Mouse (Mus musculus) heart, postnatal 25 days (tissue): Measurements from ENCODE around the gene Adcy1. TPM values are rescaled to one million over a fixed set of nuclear protein-coding genes. Genes with fewer than 3 reads are reported as not detected.

Experiments
- DNase-seq: peaks from one replicate; pipeline ENCODE4 v3.0.0; 2022; ENCODE audit warnings: low spot score
- intact Hi-C: fragments of 180-260 bp; cut with DNase I; formaldehyde crosslinking; loops from one replicate; pipeline ENCODE4 v1.15.1; 2025
- total RNA-seq, 2 experiments: library from RNA; stranded (reverse); gene quantifications; 2 replicates each; pipeline ENCODE4 v1.2.3; 2021

The Adcy1 gene
- total RNA-seq, 2 experiments from 2014 or later = 2.2 to 2.5 TPM

DNA sequence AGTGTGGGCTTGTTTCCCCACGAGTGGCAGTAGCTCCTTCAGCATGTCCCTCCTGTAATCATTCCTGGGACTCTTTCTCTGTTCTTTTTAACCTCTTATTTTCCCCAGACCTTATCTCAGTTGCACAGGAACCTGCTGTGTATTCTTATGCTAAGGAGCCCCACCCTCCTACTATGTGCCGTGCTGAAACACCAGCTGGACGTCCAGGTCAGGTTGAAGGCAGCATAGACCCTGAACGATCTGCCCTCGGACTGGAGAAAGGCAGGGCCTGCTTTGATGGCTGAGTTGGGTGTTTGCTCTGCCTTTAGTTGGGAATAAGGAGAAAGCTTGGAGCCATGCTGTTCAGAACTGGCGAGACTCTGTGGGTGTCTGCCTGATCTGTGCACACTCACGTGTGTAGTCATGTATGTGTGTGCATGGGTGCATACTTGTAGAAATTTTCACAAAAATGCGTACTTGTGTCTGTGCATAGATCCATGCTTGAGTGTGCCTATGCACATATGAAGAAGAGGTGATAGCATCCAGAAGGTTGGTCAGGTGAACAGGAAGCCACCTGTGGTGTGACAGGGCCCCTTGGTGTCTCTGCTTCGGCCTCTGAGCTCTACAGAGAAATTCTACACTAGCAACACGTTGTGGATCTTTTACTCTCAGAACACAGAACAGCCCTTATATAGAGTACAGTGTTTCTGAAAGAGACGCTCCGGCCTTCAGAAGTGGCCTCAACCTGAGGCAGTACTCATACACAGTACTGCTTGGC, 5.4 kb downstream of the Adcy1 start:
- no peak for DNase-seq
- intact Hi-C loops = no loop called here

- DNase-seq = no peak
- intact Hi-C loops = no loop called here
Measured at GRCm38 (mm10) chr11:7069762-7070161, 6.5 kb downstream of the Adcy1 start.

DNA sequence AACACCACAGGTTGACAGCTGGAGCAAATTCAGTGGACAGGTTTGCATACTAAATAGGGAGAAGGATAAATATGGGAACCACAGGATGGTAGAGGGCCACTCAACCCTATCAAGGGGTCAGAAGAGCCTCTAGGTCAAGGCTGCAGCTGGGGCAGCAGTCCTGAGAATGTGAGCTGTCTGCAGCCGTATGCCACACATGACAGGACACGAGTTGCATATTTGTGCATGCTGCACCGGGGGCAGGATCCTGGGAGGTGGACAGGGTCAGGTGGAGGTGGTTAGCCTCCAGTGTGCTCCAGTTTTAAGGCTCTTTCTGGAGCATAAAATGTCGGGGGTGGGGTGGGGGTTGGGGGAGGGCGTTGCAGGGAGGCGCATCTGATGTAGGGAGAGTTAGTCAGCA, 8.3 kb downstream of the Adcy1 start:
- intact Hi-C loops = no loop called here

GRCm38 (mm10) chr11:7073556-7073955, 10.3 kb downstream of the Adcy1 start:
- no peak for DNase-seq
- intact Hi-C loops = no loop called here

More for the DNA sequence above, 8.3 kb downstream of the Adcy1 start:
- no peak for DNase-seq

DNA sequence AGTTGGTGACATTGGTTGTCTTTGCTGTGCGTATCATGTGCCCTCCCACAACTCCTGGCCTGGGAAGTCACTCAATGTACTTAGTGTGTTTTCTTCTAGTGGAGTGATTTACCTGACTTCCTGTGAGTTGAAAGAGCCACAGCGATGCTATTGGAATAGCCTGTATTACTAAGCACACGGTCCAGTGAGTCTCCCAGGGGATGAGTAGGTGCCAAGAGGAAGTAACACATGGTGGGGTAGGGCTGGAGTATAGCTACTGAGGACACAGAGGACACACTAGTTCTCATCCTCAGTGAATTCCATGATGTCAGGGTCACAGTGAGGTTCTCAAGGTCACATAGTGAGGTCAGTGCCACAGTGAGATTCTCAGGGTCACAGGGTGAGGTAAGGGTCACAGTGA, 13.2 kb downstream of the Adcy1 start:
- intact Hi-C loops = no loop called here

GRCm38 (mm10) chr11:7081893-7082292, 18.6 kb downstream of the Adcy1 start:
- DNase-seq = no peak
- intact Hi-C loops = no loop called here

More for the DNA sequence above, 13.2 kb downstream of the Adcy1 start:
- no peak for DNase-seq

DNA sequence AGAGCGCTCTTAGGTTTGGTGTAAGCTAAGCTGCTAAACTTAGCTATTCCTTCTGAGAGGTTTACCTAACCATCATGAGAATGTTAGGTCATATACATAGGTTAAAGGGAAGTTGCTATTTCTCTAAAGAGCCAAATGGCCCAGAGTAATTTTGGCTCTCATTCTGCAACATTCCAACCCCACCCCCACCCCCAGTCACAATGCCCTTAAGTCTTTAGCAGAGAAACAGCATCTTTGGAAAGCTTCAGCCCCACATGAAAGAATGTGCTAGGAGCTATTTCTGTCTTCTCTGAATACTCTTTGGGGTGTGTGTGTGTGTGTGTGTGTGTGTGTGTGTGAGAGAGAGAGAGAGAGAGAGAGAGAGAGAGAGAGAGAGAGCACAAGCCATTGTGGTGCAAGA, 20.6 kb downstream of the Adcy1 start:
- no peak for DNase-seq
- intact Hi-C loops = no loop called here

DNA sequence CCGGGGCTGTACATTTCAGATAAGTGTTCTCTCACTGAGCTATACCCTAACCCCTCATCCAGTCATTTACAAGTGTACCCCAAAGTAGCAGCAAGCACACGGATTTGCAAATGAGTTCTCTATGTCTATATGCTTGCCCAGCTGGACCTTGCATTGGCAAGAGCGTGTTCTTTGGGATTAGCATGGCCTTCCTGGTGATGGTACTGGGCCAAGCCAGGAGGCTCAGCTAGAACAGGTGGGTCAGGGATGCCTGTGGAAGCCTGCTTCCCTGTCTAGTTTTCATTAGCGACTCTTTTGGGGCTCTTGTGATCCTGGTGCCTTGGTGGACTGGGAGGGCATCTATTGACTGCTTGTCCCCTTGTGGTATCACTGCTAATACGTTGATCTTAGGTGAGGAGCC, 21.9 kb downstream of the Adcy1 start:
- no peak for DNase-seq
- intact Hi-C loops = no loop called here

DNA sequence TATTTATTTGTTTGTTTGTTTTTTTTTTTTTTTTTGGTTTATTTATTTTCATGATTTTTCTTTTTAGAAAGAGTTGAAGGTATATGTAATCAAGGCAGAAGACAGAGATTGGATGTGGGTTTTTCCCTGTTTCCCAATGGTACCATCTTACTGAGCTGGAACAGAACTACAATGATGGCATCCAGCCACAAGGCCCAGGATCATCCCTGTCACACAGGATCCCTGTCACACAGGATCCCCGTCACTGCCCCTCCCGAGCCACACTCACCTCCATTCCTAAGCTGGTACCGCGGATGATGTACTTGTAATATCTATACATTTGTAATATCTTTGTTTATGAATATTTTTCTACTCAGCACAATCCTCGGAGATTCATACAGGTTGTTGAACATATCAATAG, 27.8 kb downstream of the Adcy1 start:
- no peak for DNase-seq
- intact Hi-C loops = no loop called here

DNA sequence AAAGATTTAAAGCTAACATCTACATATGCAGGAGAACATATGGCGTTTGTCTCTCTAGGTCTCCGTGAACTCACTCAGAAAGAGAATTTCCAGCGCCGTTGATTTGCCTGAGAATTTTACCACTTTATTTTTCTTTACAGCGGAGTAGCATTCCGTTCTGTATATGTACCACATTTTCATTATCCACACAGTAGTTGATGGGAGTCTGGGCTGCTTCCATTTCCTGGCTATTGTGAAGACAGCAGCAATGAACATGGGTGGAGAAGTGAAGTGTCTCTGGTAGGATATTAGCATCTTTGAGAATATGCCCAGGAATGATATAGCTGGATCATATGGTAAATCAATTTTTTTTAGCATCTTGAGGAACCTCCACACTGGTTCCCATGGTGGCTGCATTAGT, 31.6 kb downstream of the Adcy1 start:
- DNase-seq = no peak
- intact Hi-C loops = no loop called here

DNA sequence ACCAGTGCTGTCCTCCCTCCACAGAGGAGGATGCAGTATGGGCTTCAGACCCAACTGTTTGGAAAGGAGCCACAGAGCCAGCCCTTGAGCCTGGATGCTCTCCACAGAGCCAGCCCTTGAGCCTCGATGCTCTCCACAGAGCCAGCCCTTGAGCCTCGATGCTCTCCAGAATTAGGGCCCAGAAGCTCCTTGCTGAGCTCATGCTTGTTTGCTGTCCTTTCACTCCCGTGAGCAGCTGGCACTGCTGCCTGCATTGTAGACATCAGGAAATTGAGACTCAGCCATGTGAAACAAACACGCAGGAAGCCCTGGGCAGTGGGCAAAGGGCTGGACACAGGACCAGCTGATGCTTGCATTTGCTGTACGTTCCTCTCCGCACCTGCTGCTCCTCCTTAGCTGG, 38.4 kb downstream of the Adcy1 start:
- no peak for DNase-seq
- intact Hi-C loops = no loop called here

- DNase-seq = no peak
- intact Hi-C loops = no loop called here
Measured at GRCm38 (mm10) chr11:7102256-7103194, 39.2 kb downstream of the Adcy1 start.

GRCm38 (mm10) chr11:7105337-7105736, 42.0 kb downstream of the Adcy1 start:
- DNase-seq = no peak
- intact Hi-C loops = no loop called here

DNA sequence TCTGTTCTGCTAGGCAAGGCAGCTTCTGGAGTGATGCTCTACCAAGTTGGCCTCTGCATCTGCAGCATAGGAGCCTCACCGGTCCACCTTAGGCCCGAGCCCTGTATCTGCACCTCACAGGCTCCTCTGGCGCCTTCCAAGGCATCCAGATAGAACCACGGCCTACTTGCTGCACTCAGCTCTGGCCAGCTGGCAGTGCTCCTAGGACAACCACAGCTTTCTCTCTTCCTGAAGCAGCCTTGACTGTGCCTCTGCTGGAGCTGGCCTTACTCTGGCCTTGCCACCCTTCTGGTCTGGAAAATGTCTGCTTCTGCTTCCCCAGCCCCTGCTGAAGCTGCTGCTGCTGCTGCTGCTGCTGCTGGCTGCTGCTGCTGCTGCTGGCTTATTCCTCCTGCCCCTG, 45.8 kb downstream of the Adcy1 start:
- DNase-seq = no peak
- intact Hi-C loops = no loop called here

GRCm38 (mm10) chr11:7113046-7113445, 49.8 kb downstream of the Adcy1 start:
- no peak for DNase-seq
- intact Hi-C loops = no loop called here

- no peak for DNase-seq
Measured at GRCm38 (mm10) chr11:7113687-7114086, 50.4 kb downstream of the Adcy1 start.

GRCm38 (mm10) chr11:7114312-7114711, 51.0 kb downstream of the Adcy1 start:
- intact Hi-C loops = no loop called here

More at GRCm38 (mm10) chr11:7113687-7114086, 50.4 kb downstream of the Adcy1 start:
- intact Hi-C loops = no loop called here

GRCm38 (mm10) chr11:7116647-7117046, 53.4 kb downstream of the Adcy1 start:
- intact Hi-C loops = no loop called here
- DNase-seq = no peak

More at GRCm38 (mm10) chr11:7114312-7114711, 51.0 kb downstream of the Adcy1 start:
- no peak for DNase-seq

DNA sequence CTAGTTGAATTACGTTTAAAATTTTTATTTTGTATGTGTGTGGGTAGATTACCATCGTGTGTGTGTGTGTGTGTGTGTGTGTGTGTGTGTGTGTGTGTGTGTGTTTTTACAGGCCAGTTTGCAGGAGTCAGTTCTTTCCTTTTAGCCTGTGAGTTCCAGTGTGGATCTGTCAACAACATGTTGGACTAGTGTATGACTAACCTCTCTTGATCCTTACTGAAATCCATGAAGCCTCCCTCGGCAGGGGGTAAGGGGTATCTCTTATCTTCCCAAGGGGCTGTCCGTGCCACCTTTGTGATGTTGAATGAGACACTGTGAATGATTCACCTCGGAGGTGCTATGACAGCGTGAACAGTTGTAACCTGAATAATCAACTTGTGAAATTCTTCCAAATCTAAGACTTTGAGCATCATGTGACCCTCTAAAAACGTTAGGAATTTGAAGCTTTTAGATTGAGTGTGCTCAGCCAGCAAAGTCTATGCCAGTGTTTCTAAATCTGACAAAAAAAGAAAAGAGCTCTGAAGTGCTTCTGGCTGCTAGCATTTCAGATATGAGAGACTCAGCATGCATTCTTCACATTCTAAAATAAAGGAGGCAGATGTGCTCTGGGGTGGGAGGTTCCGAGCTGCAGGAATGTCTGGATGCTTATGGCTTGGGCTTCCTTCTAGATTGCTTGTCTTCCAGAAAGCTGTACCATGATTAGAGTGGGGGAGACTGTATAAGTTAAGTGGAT, 66.2 kb downstream of the Adcy1 start:
- intact Hi-C loops = no loop called here
- no peak for DNase-seq

- intact Hi-C loops = no loop called here
Measured at GRCm38 (mm10) chr11:7132736-7133387, 69.6 kb downstream of the Adcy1 start.

More at GRCm38 (mm10) chr11:7132736-7133387, 69.6 kb downstream of the Adcy1 start:
- DNase-seq = no peak
